Mouse (Mus musculus) gastrocnemius, postnatal 14 days (tissue): ENCODE measurements at regions not wholly inside any gene's neighbourhood (a gene's known extent, or its start where the extent isn't known, plus 50 kb on each side); places are given as distances from the start of the nearest gene placed in this dataset.

Source experiments
- DNase-seq: peaks from one replicate; pipeline ENCODE4 v3.0.0; 2021; ENCODE audit warnings: mixed read lengths
- intact Hi-C: fragments of 180-260 bp; cut with DNase I; formaldehyde crosslinking; loops from one replicate; pipeline ENCODE4 v1.15.1; 2025; ENCODE audit warnings: low total_unique reads

- intact Hi-C loops, result no loop called here
- DNase-seq, result no peak
Measured at GRCm38 (mm10) chr5:119361406-119362044, 308.9 kb upstream of the Tbx3 start.

- DNase-seq, result no peak
- intact Hi-C loops, result no loop called here
Measured at GRCm38 (mm10) chr5:119362452-119362851, 308.0 kb upstream of the Tbx3 start.

DNA sequence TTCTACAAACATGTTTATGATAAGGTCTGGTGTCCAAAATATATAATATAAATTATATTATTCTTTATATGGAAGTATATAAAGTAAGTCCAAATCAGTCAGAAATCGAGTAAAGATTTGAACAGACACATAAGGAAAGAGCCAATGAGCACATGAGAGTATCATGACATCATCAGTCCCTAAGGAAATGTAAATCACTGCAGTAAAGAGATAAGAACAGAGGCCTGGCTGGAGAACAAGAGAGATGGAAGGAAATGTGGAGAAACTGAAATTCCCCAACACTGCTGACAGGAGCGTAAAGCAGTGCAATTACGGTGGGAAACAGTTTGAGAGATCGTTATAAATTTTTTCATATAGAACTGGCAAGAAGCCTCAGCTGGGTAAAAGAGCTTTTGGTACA, 306.2 kb upstream of the Tbx3 start:
- intact Hi-C loops, result no loop called here
- DNase-seq, result no peak

DNA sequence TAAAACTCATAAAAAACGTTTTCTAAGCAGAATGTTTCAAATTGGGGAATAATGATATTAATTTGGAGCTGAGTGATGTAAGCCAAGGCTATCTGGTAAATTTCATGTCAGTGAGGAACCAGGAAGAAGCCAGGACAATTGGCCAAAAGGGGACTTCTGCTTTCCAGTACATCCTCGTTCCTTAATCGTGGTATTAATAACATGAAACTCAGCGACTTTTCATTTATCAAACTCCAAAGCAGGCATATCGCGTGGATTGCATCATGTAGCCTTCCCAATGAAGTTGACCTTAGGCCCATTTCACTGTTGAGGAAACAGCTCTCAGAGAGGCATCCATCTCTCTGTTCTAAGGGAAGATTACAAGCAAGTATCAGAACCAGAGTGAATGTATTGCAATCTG, 305.3 kb upstream of the Tbx3 start:
- intact Hi-C loops, result no loop called here
- DNase-seq, result no peak

- DNase-seq, result no peak
- intact Hi-C loops, result no loop called here
Measured at GRCm38 (mm10) chr5:119366296-119366695, 304.2 kb upstream of the Tbx3 start.

GRCm38 (mm10) chr5:119370481-119370880, 300.0 kb upstream of the Tbx3 start:
- no peak for DNase-seq
- intact Hi-C loops, result no loop called here

GRCm38 (mm10) chr5:119370931-119371330, 299.5 kb upstream of the Tbx3 start:
- intact Hi-C loops, result no loop called here
- DNase-seq, result no peak

- DNase-seq, result no peak
- intact Hi-C loops, result no loop called here
Measured at GRCm38 (mm10) chr5:119373774-119374700, 296.4 kb upstream of the Tbx3 start.

DNA sequence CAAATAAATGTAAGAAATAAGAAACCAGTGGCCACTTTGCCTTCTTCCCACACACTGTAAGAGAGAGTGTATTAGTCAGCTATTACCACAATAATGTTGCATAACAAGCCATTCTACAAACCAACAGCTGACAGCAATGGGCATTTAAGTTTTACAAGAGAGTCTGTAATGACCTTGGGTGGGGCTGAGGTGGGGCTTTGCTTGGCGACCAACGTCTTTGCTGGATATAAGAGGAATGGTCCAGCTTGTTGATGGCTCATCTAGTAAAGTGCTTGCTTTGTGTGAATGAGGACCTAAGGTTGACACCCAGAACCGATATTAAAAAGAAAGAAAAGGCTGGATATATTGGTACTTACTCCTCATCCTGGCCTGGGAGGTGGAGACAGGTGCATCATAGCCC, 295.6 kb upstream of the Tbx3 start:
- intact Hi-C loops, result no loop called here
- no peak for DNase-seq

DNA sequence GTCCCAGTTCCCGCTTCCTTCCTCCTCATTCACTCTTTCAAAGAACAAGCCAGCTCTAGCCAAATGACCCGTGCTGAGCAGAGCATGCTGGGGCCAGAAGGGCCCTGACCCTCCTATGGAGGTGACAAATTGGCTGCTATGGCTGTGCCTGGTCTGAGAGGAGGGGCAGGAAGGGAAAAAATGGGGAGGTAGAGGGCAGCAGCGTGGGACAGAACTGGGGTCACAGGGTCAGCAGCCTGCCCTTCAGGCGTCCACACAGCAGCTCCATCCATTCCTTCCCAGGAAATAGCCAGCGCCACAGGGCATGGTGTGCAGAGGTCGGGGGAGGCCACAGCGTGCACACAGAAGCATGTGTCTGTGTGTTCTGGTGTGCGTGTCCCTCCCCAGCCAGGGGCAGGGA, 292.2 kb upstream of the Tbx3 start:
- DNase-seq, result no peak
- intact Hi-C loops, result no loop called here

- intact Hi-C loops, result no loop called here
Measured at GRCm38 (mm10) chr5:119379915-119380432, 290.5 kb upstream of the Tbx3 start.

GRCm38 (mm10) chr5:119381495-119381894, 289.0 kb upstream of the Tbx3 start:
- DNase-seq, result no peak
- intact Hi-C loops, result no loop called here

More at GRCm38 (mm10) chr5:119379915-119380432, 290.5 kb upstream of the Tbx3 start:
- no peak for DNase-seq

GRCm38 (mm10) chr5:119385506-119385905, 285.0 kb upstream of the Tbx3 start:
- no peak for DNase-seq

GRCm38 (mm10) chr5:119386821-119387220, 283.6 kb upstream of the Tbx3 start:
- no peak for DNase-seq
- intact Hi-C loops, result no loop called here

More at GRCm38 (mm10) chr5:119385506-119385905, 285.0 kb upstream of the Tbx3 start:
- intact Hi-C loops, result no loop called here

DNA sequence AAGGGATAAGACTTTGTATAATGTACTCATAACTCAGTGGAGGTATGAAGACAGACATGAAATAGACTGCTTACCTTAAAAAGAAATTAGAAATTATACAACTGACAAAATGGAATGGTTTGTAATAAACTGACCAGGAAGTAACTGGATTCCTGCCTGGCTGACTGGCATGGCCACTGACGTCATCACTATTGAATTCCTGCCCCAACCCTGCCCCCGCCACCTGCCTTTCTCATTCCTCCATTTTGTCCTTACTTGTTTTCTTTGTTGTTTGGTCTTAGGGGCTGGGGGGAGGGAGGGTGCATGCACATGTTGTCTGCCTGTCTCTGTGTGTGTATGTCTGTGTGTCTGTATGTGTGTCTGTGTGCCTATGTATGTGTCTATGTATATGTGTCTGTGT, 283.2 kb upstream of the Tbx3 start:
- intact Hi-C loops, result no loop called here
- no peak for DNase-seq

GRCm38 (mm10) chr5:119388841-119389240, 281.6 kb upstream of the Tbx3 start:
- no peak for DNase-seq
- intact Hi-C loops, result no loop called here

- intact Hi-C loops, result no loop called here
- DNase-seq, result peak; percentile 38
Measured at GRCm38 (mm10) chr5:119389384-119389783, 281.1 kb upstream of the Tbx3 start.

DNA sequence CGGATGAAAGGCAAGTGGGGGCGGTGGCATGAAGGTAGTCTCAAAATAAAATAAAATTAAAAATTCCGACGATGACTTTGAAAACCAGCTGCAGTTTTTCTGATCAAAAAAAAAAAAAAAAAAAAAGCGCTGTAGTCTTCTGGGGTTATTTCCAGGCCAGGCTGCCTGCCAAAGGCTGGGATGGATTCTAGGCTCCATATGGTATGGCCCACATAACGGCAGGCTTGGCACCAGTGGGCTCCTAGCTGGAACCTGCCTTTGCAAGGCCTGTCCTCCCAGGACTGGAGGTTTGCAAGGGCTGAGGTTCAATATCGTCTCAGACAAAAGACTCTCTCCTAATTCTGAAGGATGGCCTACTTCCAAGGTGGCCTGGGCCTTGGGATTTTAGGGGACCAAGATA, 280.6 kb upstream of the Tbx3 start:
- intact Hi-C loops, result no loop called here
- DNase-seq, result peak; percentile 23

GRCm38 (mm10) chr5:119398475-119398874, 272.0 kb upstream of the Tbx3 start:
- DNase-seq, result no peak
- intact Hi-C loops, result no loop called here

- intact Hi-C loops, result no loop called here
- no peak for DNase-seq
Measured at GRCm38 (mm10) chr5:119400223-119400935, 270.1 kb upstream of the Tbx3 start.
